Comparison of ENCODE assay signal across 8 mouse cellular contexts in genomic region chr12:45074042-45074601, GRCm38 (mm10). TPM values are rescaled to one million over a fixed set of nuclear protein-coding genes. Genes with fewer than 3 reads are reported as not detected.
A peak's percentile ranks its signal among the peaks of the same experiment; 100 is the strongest.
DNase-seq lines count a peak whose midpoint lies in the region; ATAC-seq and TF ChIP-seq lines count a peak whose summit lies in the region.

No protein-coding gene starts in this region.

- H3K9me3 ChIP-seq in embryonic facial prominence, embryonic 10.5 days: no peaks in the 10 kb centered on the region
- no peaks in the 10 kb centered on the region for H3K9me3 ChIP-seq in limb, embryonic 11.5 days (ENCODE audit: control insufficient read depth, low read length)
- H3K9me3 ChIP-seq in midbrain, embryonic 10.5 days (replicated peaks): no peaks in the 10 kb centered on the region

- TF ChIP-seq EP300 in heart, adult 2 months (IDR thresholded peaks at IDR 0.05; ENCODE audit: insufficient read depth, low read depth, low read length): no peak

- peaks cover 19% of the 10 kb centered on the region for H3K4me1 ChIP-seq in embryonic facial prominence, embryonic 10.5 days
- H3K4me1 ChIP-seq in heart, adult 2 months (ENCODE audit: control insufficient read depth, insufficient read depth, low read length): peaks cover 1% of the 10 kb centered on the region
- peaks cover 8% of the 10 kb centered on the region; the same call in 1 of the 2 replicates for H3K4me1 ChIP-seq in kidney, adult 2 months (ENCODE audit: control insufficient read depth, insufficient read depth, low read length)
- H3K4me1 ChIP-seq in limb, embryonic 11.5 days (ENCODE audit: control insufficient read depth, insufficient read depth, low read length): 0 out of 2 replicates have a peak, but pooled peaks cover 5% of the 10 kb centered on the region
- H3K4me1 ChIP-seq in midbrain, embryonic 10.5 days: peaks cover 39% of the 10 kb centered on the region

- H3K4me2 ChIP-seq in limb, embryonic 11.5 days (ENCODE audit: low read depth, severe bottlenecking): peak overlapping the region; percentile 91

- TF ChIP-seq POLR2A in heart, adult 2 months (IDR thresholded peaks at IDR 0.05; ENCODE audit: insufficient read depth, low read depth, low read length): no peak
- TF ChIP-seq POLR2A in kidney, adult 2 months (IDR thresholded peaks at IDR 0.05; ENCODE audit: low read depth, low read length): no peak

- H3K4me3 ChIP-seq in embryonic facial prominence, embryonic 10.5 days: peak overlapping the region; percentile 81
- H3K4me3 ChIP-seq in heart, adult 2 months: peak overlapping the region; percentile 59
- peak overlapping the region; percentile 79 for H3K4me3 ChIP-seq in kidney, adult 2 months (ENCODE audit: insufficient read depth, low read depth, low read length)
- H3K4me3 ChIP-seq in limb, embryonic 11.5 days (ENCODE audit: low read depth, low read length): peak overlapping the region; percentile 73
- H3K4me3 ChIP-seq in midbrain, embryonic 10.5 days: peak overlapping the region; percentile 79

- DNase-seq in adrenal gland, postnatal 36 days: peak; percentile 87 to 88
- DNase-seq in embryonic facial prominence, embryonic 10.5 days (ENCODE audit: low spot score): peak; percentile 88
- peak; percentile 88 to 90 for DNase-seq in heart, adult 2 months
- peak; percentile 94 for DNase-seq in kidney, adult 2 months
- DNase-seq in limb, embryonic 11.5 days (ENCODE audit: low spot score): peak; percentile 87
- peak; percentile 88 for DNase-seq in midbrain, embryonic 10.5 days (ENCODE audit: low spot score)
- peak; percentile 57 for DNase-seq in skeletal muscle tissue, adult 2 months (ENCODE audit: low read depth, low spot score)
- DNase-seq in c-Kit-positive CD71-positive TER-119-positive erythroid progenitor cells, embryonic 14.5 days (ENCODE audit: low spot score): no peak

- no peaks in the 10 kb centered on the region for H3K36me3 ChIP-seq in embryonic facial prominence, embryonic 10.5 days (replicated peaks)
- no peaks in the 10 kb centered on the region for H3K36me3 ChIP-seq in heart, adult 2 months (ENCODE audit: control insufficient read depth, insufficient read depth, low read length)
- H3K36me3 ChIP-seq in kidney, adult 2 months (ENCODE audit: control insufficient read depth, insufficient read depth, low read length): no peaks in the 10 kb centered on the region
- H3K36me3 ChIP-seq in limb, embryonic 11.5 days (ENCODE audit: control insufficient read depth, insufficient read depth, low read length): no peaks in the 10 kb centered on the region
- H3K36me3 ChIP-seq in midbrain, embryonic 10.5 days: no peaks in the 10 kb centered on the region

- ATAC-seq in limb, embryonic 11.5 days (ENCODE audit: insufficient number of reproducible peaks, low FRiP score, low TSS enrichment, low read depth): peak; percentile 84

- intact Hi-C loops in heart, adult 2 months (cut with DNase I): loop anchor here (5.0 kb wide), 2 partner anchors 62 to 147 kb away; no protein-coding TSS in a partner anchor

- peak overlapping the region; percentile 95 for H3K9ac ChIP-seq in heart, adult 2 months (ENCODE audit: low read depth, low read length)
- H3K9ac ChIP-seq in limb, embryonic 11.5 days (ENCODE audit: low read length): peak overlapping the region; percentile 93

- under 1% methylated on average over 62 of the region's 62 CpGs for WGBS in embryonic facial prominence, embryonic 10.5 days
- WGBS in heart, adult 2 months: under 1% methylated on average over 61 of the region's 62 CpGs
- under 1% methylated on average over 60 of the region's 62 CpGs for WGBS in kidney, adult 2 months
- WGBS in limb, embryonic 11.5 days: under 1% methylated on average over 62 of the region's 62 CpGs
- WGBS in midbrain, embryonic 10.5 days: under 1% methylated on average over 62 of the region's 62 CpGs

- H3K27me3 ChIP-seq in embryonic facial prominence, embryonic 10.5 days (replicated peaks; ENCODE audit: low read depth, poor library complexity, severe bottlenecking): peaks cover 29% of the 10 kb centered on the region
- no peaks in the 10 kb centered on the region for H3K27me3 ChIP-seq in heart, adult 2 months (ENCODE audit: control insufficient read depth, insufficient read depth, low read length)
- H3K27me3 ChIP-seq in kidney, adult 2 months (replicated peaks; ENCODE audit: control insufficient read depth, insufficient read depth, low read length): no peaks in the 10 kb centered on the region
- no peaks in the 10 kb centered on the region for H3K27me3 ChIP-seq in limb, embryonic 11.5 days (ENCODE audit: control insufficient read depth, insufficient read depth, low read length)
- peaks cover 19% of the 10 kb centered on the region for H3K27me3 ChIP-seq in midbrain, embryonic 10.5 days (ENCODE audit: low read depth, poor library complexity, severe bottlenecking)

- peak; percentile 18 for TF ChIP-seq CTCF in heart, adult 2 months (IDR thresholded peaks at IDR 0.05)
- TF ChIP-seq CTCF in kidney, adult 2 months (conservative IDR thresholded peaks at IDR 0.05; ENCODE audit: insufficient read depth, insufficient read length, low read depth, low read length): no peak

- H3K79me2 ChIP-seq in heart, adult 2 months (replicated peaks; ENCODE audit: control insufficient read depth, insufficient read depth, low read length): no peaks in the 10 kb centered on the region

- peak overlapping the region; percentile 92 for H3K27ac ChIP-seq in embryonic facial prominence, embryonic 10.5 days (replicated peaks)
- peak overlapping the region; percentile 90 for H3K27ac ChIP-seq in heart, adult 2 months
- peak overlapping the region; percentile 91 for H3K27ac ChIP-seq in kidney, adult 2 months (ENCODE audit: insufficient read depth, low read depth, low read length)
- peak overlapping the region; percentile 79 for H3K27ac ChIP-seq in limb, embryonic 11.5 days (replicated peaks; ENCODE audit: low read depth, low read length)
- H3K27ac ChIP-seq in midbrain, embryonic 10.5 days (replicated peaks): peak overlapping the region; percentile 94

RNA-seq across cellular contexts. Expression of gene Stxbp6, which starts 0.4 kb away (rescaled TPM):
- total RNA-seq in adrenal gland, postnatal 36 days (2021): 10 to 100 TPM; 16.7 to 22.2 TPM
- 10.2 and 11.9 TPM in 2 replicates for polyA plus RNA-seq in embryonic facial prominence, embryonic 10.5 days (2016; fragmentation: Nextera tagmentation; extraction: Ambion mirVana)
- total RNA-seq in heart, adult 2 months (2021): 1 to 10 TPM; 5.1 to 9.2 TPM
- 7.9 and 17.3 TPM in 2 replicates for polyA plus RNA-seq in heart, adult 2 months (2012; rRNA removed)
- polyA plus RNA-seq in kidney, adult 2 months (2012; rRNA removed): 13.8 and 19.3 TPM in 2 replicates
- 16.4 and 18.4 TPM in 2 replicates for polyA plus RNA-seq in limb, embryonic 11.5 days (2014; fragmentation: Nextera tagmentation; extraction: Ambion mirVana)
- polyA plus RNA-seq in midbrain, embryonic 10.5 days (2016; fragmentation: Nextera tagmentation; extraction: Ambion mirVana): 20.5 and 24.6 TPM in 2 replicates
